9 mouse cellular contexts compared by ENCODE assay signal in the genomic region with DNA sequence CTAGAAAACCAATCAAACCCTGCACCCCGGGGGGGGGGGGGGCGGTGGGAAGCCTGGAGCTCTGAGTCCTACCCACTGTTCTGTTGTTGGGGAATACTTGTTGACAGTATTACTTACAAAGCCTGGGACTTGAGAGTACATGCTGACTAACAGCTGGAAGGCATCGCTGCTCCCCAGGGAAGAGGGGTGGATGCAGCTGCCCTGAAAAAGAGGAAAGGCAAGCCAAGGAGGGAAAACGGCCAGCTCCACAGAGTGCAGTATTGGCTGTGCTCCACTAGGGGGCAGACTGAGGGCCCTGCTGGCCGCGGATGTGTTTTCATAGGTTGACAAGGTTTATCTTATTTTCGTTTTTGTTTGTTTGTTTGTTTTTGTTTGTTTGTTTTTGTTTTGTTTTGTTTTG. TPM values are rescaled to one million over a fixed set of nuclear protein-coding genes. Genes with fewer than 3 reads are reported as not detected.
DNase-seq lines count a peak whose midpoint lies in the region; ATAC-seq and TF ChIP-seq lines count a peak whose summit lies in the region.
"Had no signal": no experiment of that assay in that cellular context is flagged by ENCODE, and none has a peak within 500 bp of the region (broad histone marks: within the 10 kb centered on the region; RNA-seq: fewer than 3 reads in every experiment).

No protein-coding gene starts in this region.

- H3K4me1 ChIP-seq in kidney, embryonic 14.5 days (ENCODE audit: control insufficient read depth, insufficient read depth, low read length) = 0 out of 2 replicates have a peak, but pooled peaks cover 3% of the 10 kb centered on the region
- H3K4me1 ChIP-seq in ES-Bruce4 (ENCODE audit: control insufficient read depth, insufficient read depth, low read length) = no peaks in the 10 kb centered on the region
- H3K4me1 ChIP-seq in olfactory bulb, adult 2 months (ENCODE audit: control insufficient read depth, insufficient read depth, low read length) = peaks cover 9% of the 10 kb centered on the region; the same call in 1 of the 2 replicates

- DNase-seq in kidney, adult 18-20 months = peak; percentile 62
- DNase-seq in brain, embryonic 14.5 days (ENCODE audit: low read depth) = peak; percentile 56
- peak; percentile 92 for DNase-seq in gastrocnemius, adult 2 months
- peak; percentile 75 to 81 for DNase-seq in layer of hippocampus, postnatal 10 days (ENCODE audit: low spot score in 2 of 2)

- WGBS in kidney, embryonic 14.5 days = 26% methylated on average over 7 of the region's 7 CpGs
- 25% methylated on average over 7 of the region's 7 CpGs for WGBS in olfactory bulb, adult 2 months

- no peak overlapping the region for H3K4me3 ChIP-seq in kidney, embryonic 14.5 days (ENCODE audit: low read length)
- H3K4me3 ChIP-seq in ES-Bruce4 (ENCODE audit: low read depth, low read length) = no peak overlapping the region
- H3K4me3 ChIP-seq in gastrocnemius, adult 2 months = no peak overlapping the region
- H3K4me3 ChIP-seq in olfactory bulb, adult 2 months (ENCODE audit: insufficient read depth, low read depth, low read length) = no peak overlapping the region

- H3K36me3 ChIP-seq in kidney, embryonic 14.5 days (ENCODE audit: control insufficient read depth, insufficient read depth, low read length) = no peaks in the 10 kb centered on the region
- no peaks in the 10 kb centered on the region for H3K36me3 ChIP-seq in ES-Bruce4 (ENCODE audit: control insufficient read depth, insufficient read depth, low read length, poor library complexity, severe bottlenecking)

- no peak overlapping the region for H3K27ac ChIP-seq in kidney, embryonic 14.5 days (ENCODE audit: low read depth, low read length)
- no peak overlapping the region for H3K27ac ChIP-seq in ES-Bruce4 (ENCODE audit: insufficient read depth, low read length)
- no peak overlapping the region for H3K27ac ChIP-seq in gastrocnemius, adult 2 months
- H3K27ac ChIP-seq in olfactory bulb, adult 2 months (ENCODE audit: insufficient read depth, low read depth, low read length) = no peak overlapping the region

- peak; percentile 89 for TF ChIP-seq CTCF in ES-Bruce4 (IDR thresholded peaks at IDR 0.05; ENCODE audit: low read depth, low read length)
- TF ChIP-seq CTCF in brain, embryonic 14.5 days (IDR thresholded peaks at IDR 0.05; ENCODE audit: borderline replicate concordance, extremely low read depth, insufficient read depth, insufficient read length) = peak; percentile 91
- peak; percentile 96 for TF ChIP-seq CTCF in gastrocnemius, adult 2 months (IDR thresholded peaks at IDR 0.05)
- TF ChIP-seq CTCF in olfactory bulb, adult 2 months (IDR thresholded peaks at IDR 0.05; ENCODE audit: insufficient read depth, low read depth, low read length) = peak; percentile 76; the same call in 1 of the 2 replicates

- TF ChIP-seq POLR2A in ES-Bruce4 (IDR thresholded peaks at IDR 0.05; ENCODE audit: insufficient read depth, low read length) = no peak
- TF ChIP-seq POLR2A in brain, embryonic 14.5 days (IDR thresholded peaks at IDR 0.05; ENCODE audit: borderline replicate concordance, extremely low read depth, insufficient read depth, insufficient read length, poor library complexity, severe bottlenecking) = no peak
- TF ChIP-seq POLR2A in olfactory bulb, adult 2 months (IDR thresholded peaks at IDR 0.05; ENCODE audit: insufficient read depth, low read depth, low read length) = no peak

- H3K9ac ChIP-seq in kidney, embryonic 14.5 days (ENCODE audit: low read depth, low read length) = no peak overlapping the region
- H3K9ac ChIP-seq in ES-Bruce4 (ENCODE audit: low read depth, poor library complexity, severe bottlenecking) = no peak overlapping the region

- H3K27me3 ChIP-seq in kidney, embryonic 14.5 days (ENCODE audit: control insufficient read depth, insufficient read depth, low read length) = no peaks in the 10 kb centered on the region
- no peaks in the 10 kb centered on the region for H3K27me3 ChIP-seq in ES-Bruce4 (ENCODE audit: control insufficient read depth, insufficient read depth, low read length, poor library complexity, severe bottlenecking)

- H3K4me2 ChIP-seq in kidney, embryonic 14.5 days (replicated peaks; ENCODE audit: low read depth, low read length) = no peak overlapping the region

- no peak for ATAC-seq in kidney, embryonic 14.5 days (ENCODE audit: low FRiP score, low TSS enrichment)
- no peak for ATAC-seq in megakaryocyte-erythroid progenitor cell, adult 5-6 weeks (replicated peaks; ENCODE audit: low FRiP score, low TSS enrichment, poor library complexity, severe bottlenecking)

- no peak for TF ChIP-seq EP300 in ES-Bruce4 (IDR thresholded peaks at IDR 0.05; ENCODE audit: insufficient read depth, low read depth, low read length)

- intact Hi-C loops in gastrocnemius, adult 2 months (cut with DNase I) = no loop called here

- H3K9me3 ChIP-seq in kidney, embryonic 14.5 days (ENCODE audit: control insufficient read depth, low read length) = no peaks in the 10 kb centered on the region
- H3K9me3 ChIP-seq in ES-Bruce4 (replicated peaks; ENCODE audit: control insufficient read depth, insufficient read depth, low read length, poor library complexity, severe bottlenecking) = no peaks in the 10 kb centered on the region

RNA-seq across cellular contexts. Expression of gene Alox12b, which starts 14.8 kb away (rescaled TPM):
- polyA plus RNA-seq in kidney, embryonic 14.5 days (2014; fragmentation: Nextera tagmentation; extraction: Ambion mirVana) = 0.23 and 0.28 TPM in 2 replicates
- polyA plus RNA-seq in ES-Bruce4 (2011; ENCODE audit: insufficient read depth, insufficient read length, low read depth, missing spikeins) = 0.27 TPM in 1 of 2 replicates, not detected in the other
- polyA plus RNA-seq in brain, embryonic 14.5 days (2012; rRNA removed) = 0.13 and 0.23 TPM in 2 replicates
- not detected for total RNA-seq in gastrocnemius, adult 2 months (2021)
- total RNA-seq in layer of hippocampus, postnatal 10 days (2021) = under 1 TPM; 0.27 to 0.31 TPM
- not detected in 2 replicates for polyA plus RNA-seq in olfactory bulb, adult 2 months (2012; ENCODE audit: insufficient read depth, insufficient read length, low replicate concordance, missing spikeins)
- total RNA-seq in megakaryocyte-erythroid progenitor cell, adult 5-6 weeks (2014; fragmentation: Nextera tagmentation) = not detected in 2 replicates
- total RNA-seq in megakaryocyte-erythroid progenitor cell, adult 5-6 weeks (2017) = not detected in 2 replicates
- total RNA-seq: neutrophil, adult 5-6 weeks had no signal

RNA-seq across cellular contexts. Expression of gene Alox8, which starts 26.0 kb away (rescaled TPM):
- 0.24 and 0.36 TPM in 2 replicates for polyA plus RNA-seq in kidney, embryonic 14.5 days (2014; fragmentation: Nextera tagmentation; extraction: Ambion mirVana)
- polyA plus RNA-seq in ES-Bruce4 (2011; ENCODE audit: insufficient read depth, insufficient read length, low read depth, missing spikeins) = not detected in 2 replicates
- 0.05 and 0.25 TPM in 2 replicates for polyA plus RNA-seq in brain, embryonic 14.5 days (2012; rRNA removed)
- not detected for total RNA-seq in gastrocnemius, adult 2 months (2021)
- total RNA-seq in layer of hippocampus, postnatal 10 days (2021) = 1 to 10 TPM; 5.2 to 6.9 TPM
- polyA plus RNA-seq in olfactory bulb, adult 2 months (2012; ENCODE audit: insufficient read depth, insufficient read length, low replicate concordance, missing spikeins) = not detected in 2 replicates
- not detected in 2 replicates for total RNA-seq in megakaryocyte-erythroid progenitor cell, adult 5-6 weeks (2014; fragmentation: Nextera tagmentation)
- not detected in 2 replicates for total RNA-seq in megakaryocyte-erythroid progenitor cell, adult 5-6 weeks (2017)
- total RNA-seq: neutrophil, adult 5-6 weeks had no signal

RNA-seq across cellular contexts. Expression of gene Aloxe3, which starts 45.9 kb away (rescaled TPM):
- 0.54 and 1.1 TPM in 2 replicates for polyA plus RNA-seq in kidney, embryonic 14.5 days (2014; fragmentation: Nextera tagmentation; extraction: Ambion mirVana)
- 1.7 and 2.0 TPM in 2 replicates for polyA plus RNA-seq in ES-Bruce4 (2011; ENCODE audit: insufficient read depth, insufficient read length, low read depth, missing spikeins)
- 2.8 and 3.5 TPM in 2 replicates for polyA plus RNA-seq in brain, embryonic 14.5 days (2012; rRNA removed)
- not detected for total RNA-seq in gastrocnemius, adult 2 months (2021)
- total RNA-seq in layer of hippocampus, postnatal 10 days (2021) = 1 to 10 TPM; 5.8 to 6.6 TPM
- not detected in 2 replicates for polyA plus RNA-seq in olfactory bulb, adult 2 months (2012; ENCODE audit: insufficient read depth, insufficient read length, low replicate concordance, missing spikeins)
- not detected in 2 replicates for total RNA-seq in megakaryocyte-erythroid progenitor cell, adult 5-6 weeks (2014; fragmentation: Nextera tagmentation)
- not detected in 2 replicates for total RNA-seq in megakaryocyte-erythroid progenitor cell, adult 5-6 weeks (2017)
- total RNA-seq: neutrophil, adult 5-6 weeks had no signal

RNA-seq across cellular contexts. Expression of gene 9130213A22Rik, which starts 49.2 kb away (rescaled TPM):
- 0.11 and 0.43 TPM in 2 replicates for polyA plus RNA-seq in kidney, embryonic 14.5 days (2014; fragmentation: Nextera tagmentation; extraction: Ambion mirVana)
- not detected in 2 replicates for polyA plus RNA-seq in ES-Bruce4 (2011; ENCODE audit: insufficient read depth, insufficient read length, low read depth, missing spikeins)
- polyA plus RNA-seq in brain, embryonic 14.5 days (2012; rRNA removed) = 0.33 and 0.47 TPM in 2 replicates
- total RNA-seq in gastrocnemius, adult 2 months (2021) = under 1 TPM in 1 of 2 experiments, not detected in 1; 0.20 TPM
- under 1 TPM; 0.59 to 0.89 TPM for total RNA-seq in layer of hippocampus, postnatal 10 days (2021)
- not detected in 2 replicates for polyA plus RNA-seq in olfactory bulb, adult 2 months (2012; ENCODE audit: insufficient read depth, insufficient read length, low replicate concordance, missing spikeins)
- total RNA-seq in megakaryocyte-erythroid progenitor cell, adult 5-6 weeks (2014; fragmentation: Nextera tagmentation) = not detected in 2 replicates
- total RNA-seq in megakaryocyte-erythroid progenitor cell, adult 5-6 weeks (2017) = not detected in 2 replicates

RNA-seq across cellular contexts. Expression of gene Hes7, which starts 51.4 kb away (rescaled TPM):
- 0.23 and 0.41 TPM in 2 replicates for polyA plus RNA-seq in kidney, embryonic 14.5 days (2014; fragmentation: Nextera tagmentation; extraction: Ambion mirVana)
- polyA plus RNA-seq in ES-Bruce4 (2011; ENCODE audit: insufficient read depth, insufficient read length, low read depth, missing spikeins) = not detected in 2 replicates
- polyA plus RNA-seq in brain, embryonic 14.5 days (2012; rRNA removed) = 0.42 and 0.45 TPM in 2 replicates
- not detected for total RNA-seq in gastrocnemius, adult 2 months (2021)
- total RNA-seq in layer of hippocampus, postnatal 10 days (2021) = under 1 TPM; 0.54 to 0.96 TPM
- polyA plus RNA-seq in olfactory bulb, adult 2 months (2012; ENCODE audit: insufficient read depth, insufficient read length, low replicate concordance, missing spikeins) = not detected in 2 replicates
- total RNA-seq in megakaryocyte-erythroid progenitor cell, adult 5-6 weeks (2014; fragmentation: Nextera tagmentation) = not detected in 2 replicates
- total RNA-seq in megakaryocyte-erythroid progenitor cell, adult 5-6 weeks (2017) = not detected in 2 replicates
